Mouse (Mus musculus): Measurements from ENCODE around the gene Olfr916. TPM values are rescaled to one million over a fixed set of nuclear protein-coding genes. Genes with fewer than 3 reads are reported as not detected.

The Olfr916 gene
- total RNA-seq (2017): not detected in 2 replicates

DNA sequence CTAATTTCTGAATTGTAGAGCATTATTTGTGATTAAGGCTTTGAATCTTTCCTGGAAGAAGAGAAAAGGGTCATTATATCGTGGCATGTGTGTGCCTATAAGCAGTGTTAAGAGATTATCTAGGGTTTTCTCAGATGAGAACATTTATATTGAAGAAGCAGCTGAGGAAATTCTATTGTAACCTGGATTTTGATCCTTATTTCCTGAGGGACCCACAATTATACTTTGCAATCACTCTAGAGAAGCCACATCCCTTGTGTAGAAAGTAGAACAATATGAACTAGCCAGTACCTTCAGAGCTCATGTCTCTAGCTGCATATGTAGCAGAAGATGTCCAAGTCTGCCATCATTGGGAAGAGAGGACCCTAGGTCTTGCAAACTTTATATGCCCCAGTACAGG is at the start of gene Olfr916:
TSS of gene Olfr916 (minus strand) at position 101 of the 400 bp plus-strand sequence.
- no peak for ATAC-seq (replicated peaks in 1 of 2; ENCODE audit: insufficient read depth in 1 of 2, low FRiP score in 2 of 2, low TSS enrichment in 1 of 2, low read depth in 1 of 2, poor library complexity in 2 of 2, severe bottlenecking in 2 of 2)

- ATAC-seq (replicated peaks in 1 of 2; ENCODE audit: insufficient read depth in 1 of 2, low FRiP score in 2 of 2, low TSS enrichment in 1 of 2, low read depth in 1 of 2, poor library complexity in 2 of 2, severe bottlenecking in 2 of 2): no peak
These were observed 14.8 kb upstream of the Olfr916 start, which contains the start of gene Olfr918 for GRCm38 (mm10) chr9:38674501-38674900. Gene Olfr918, minus strand, starts transcription at chr9:38674601.

- ATAC-seq (replicated peaks in 1 of 2; ENCODE audit: insufficient read depth in 1 of 2, low FRiP score in 2 of 2, low TSS enrichment in 1 of 2, low read depth in 1 of 2, poor library complexity in 2 of 2, severe bottlenecking in 2 of 2): no peak
These were observed 13.2 kb upstream of the Olfr916 start for GRCm38 (mm10) chr9:38672887-38673286.

DNA sequence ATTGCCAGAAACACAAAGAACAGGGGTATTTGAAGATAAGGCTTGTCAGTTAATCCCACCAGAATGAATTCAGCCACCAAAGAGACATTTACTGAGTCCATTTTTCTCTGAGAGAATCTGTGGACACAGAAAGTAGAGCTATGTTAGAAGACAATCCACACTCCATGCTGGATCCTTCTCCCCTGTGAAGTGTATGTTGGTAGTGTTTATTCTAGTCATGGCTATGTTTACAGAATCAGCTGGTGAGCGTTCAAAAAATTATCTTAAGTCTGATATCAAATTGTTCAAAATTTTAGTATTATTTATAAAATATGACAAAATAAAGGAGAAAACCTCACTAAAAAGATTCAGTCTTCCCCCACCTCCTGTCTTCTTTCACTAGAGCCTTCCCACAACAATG is 6.1 kb upstream of the Olfr916 start, which contains the start of gene Olfr917:
TSS of gene Olfr917 (minus strand) at position 101 of the 400 bp plus-strand sequence.
- no peak for ATAC-seq (replicated peaks in 1 of 2; ENCODE audit: insufficient read depth in 1 of 2, low FRiP score in 2 of 2, low TSS enrichment in 1 of 2, low read depth in 1 of 2, poor library complexity in 2 of 2, severe bottlenecking in 2 of 2)

DNA sequence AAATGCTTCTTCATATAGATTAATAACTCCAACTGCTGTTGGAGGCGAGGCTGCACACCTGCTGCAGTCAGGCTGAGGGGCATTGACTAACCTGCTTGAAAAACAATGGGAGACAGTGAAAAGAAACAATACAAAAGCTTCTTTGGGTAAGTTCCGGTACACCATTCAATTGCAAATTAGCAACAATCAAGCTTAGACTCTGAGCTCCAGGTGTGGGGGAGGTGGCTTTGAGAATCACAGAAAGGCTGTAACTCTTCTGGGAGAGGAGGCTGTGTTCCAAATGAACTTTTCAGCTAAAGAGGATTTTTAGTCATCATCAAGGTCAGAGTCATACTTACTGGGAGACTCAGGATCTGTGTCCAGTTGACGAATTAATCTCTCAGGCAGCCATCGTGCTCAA is 27.3 kb downstream of the Olfr916 start:
- ATAC-seq (replicated peaks in 1 of 2; ENCODE audit: insufficient read depth in 1 of 2, low FRiP score in 2 of 2, low TSS enrichment in 1 of 2, low read depth in 1 of 2, poor library complexity in 2 of 2, severe bottlenecking in 2 of 2): no peak

Other genes with a start within 250 kb of the Olfr916 start
- not detected in 2 replicates for gene Olfr901, start 230.4 kb downstream of the Olfr916 start, total RNA-seq (2017)
- gene Olfr902, start 212.2 kb downstream of the Olfr916 start, total RNA-seq (2017): not detected in 2 replicates
- gene Olfr904, start 196.7 kb downstream of the Olfr916 start, total RNA-seq (2017): not detected in 2 replicates
- not detected in 2 replicates for gene Olfr905, start 188.8 kb downstream of the Olfr916 start, total RNA-seq (2017)
- not detected in 2 replicates for gene Olfr906, start 172.8 kb downstream of the Olfr916 start, total RNA-seq (2017)
- not detected in 2 replicates for gene Olfr907, start 164.1 kb downstream of the Olfr916 start, total RNA-seq (2017)
- not detected in 2 replicates for gene Olfr911-ps1, start 138.3 kb downstream of the Olfr916 start, total RNA-seq (2017)
- not detected in 2 replicates for gene Olfr910, start 122.0 kb downstream of the Olfr916 start, total RNA-seq (2017)
- not detected in 2 replicates for gene Olfr912, start 79.7 kb downstream of the Olfr916 start, total RNA-seq (2017)
- not detected in 2 replicates for gene Olfr913, start 67.1 kb downstream of the Olfr916 start, total RNA-seq (2017)
- gene Olfr914, start 54.8 kb downstream of the Olfr916 start, total RNA-seq (2017): not detected in 2 replicates
- gene Olfr917, start 6.0 kb upstream of the Olfr916 start, total RNA-seq (2017): not detected in 2 replicates
- gene Olfr918, start 14.7 kb upstream of the Olfr916 start, total RNA-seq (2017): not detected in 2 replicates
- gene Olfr919, start 43.8 kb upstream of the Olfr916 start, total RNA-seq (2017): not detected in 2 replicates
- gene Vwa5a, start 58.4 kb upstream of the Olfr916 start, total RNA-seq (2017): 50.0 and 74.2 TPM in 2 replicates
- gene Olfr920, start 92.4 kb upstream of the Olfr916 start, total RNA-seq (2017): 0.75 and 1.2 TPM in 2 replicates
- gene Olfr921, start 113.2 kb upstream of the Olfr916 start, total RNA-seq (2017): not detected in 2 replicates
- gene Olfr922, start 154.7 kb upstream of the Olfr916 start, total RNA-seq (2017): not detected in 2 replicates
- not detected in 2 replicates for gene Olfr923, start 166.7 kb upstream of the Olfr916 start, total RNA-seq (2017)
- not detected in 2 replicates for gene Olfr924, start 184.6 kb upstream of the Olfr916 start, total RNA-seq (2017)
- not detected in 2 replicates for gene Olfr26, start 195.2 kb upstream of the Olfr916 start, total RNA-seq (2017)
- gene Olfr926, start 217.3 kb upstream of the Olfr916 start, total RNA-seq (2017): not detected in 2 replicates

All from hematopoietic stem cell, adult 5-6 weeks (primary cell).